Mouse (Mus musculus) adrenal gland, postnatal 4 days (tissue): ENCODE measurements around the gene Gm10570. TPM values are rescaled to one million over a fixed set of nuclear protein-coding genes. Genes with fewer than 3 reads are reported as not detected.

Source experiments
- DNase-seq, 2 experiments: peaks; one replicate each; pipeline ENCODE4 v3.0.0; 2021 to 2022; ENCODE audit warnings: low spot score in 2 of 2, mixed read lengths in 2 of 2
- total RNA-seq, 2 experiments: library from RNA; stranded (reverse); gene quantifications; 2 replicates each; pipeline ENCODE4 v1.2.3; 2021

The Gm10570 gene
- total RNA-seq, 2 experiments from 2014 or later: not detected

DNA sequence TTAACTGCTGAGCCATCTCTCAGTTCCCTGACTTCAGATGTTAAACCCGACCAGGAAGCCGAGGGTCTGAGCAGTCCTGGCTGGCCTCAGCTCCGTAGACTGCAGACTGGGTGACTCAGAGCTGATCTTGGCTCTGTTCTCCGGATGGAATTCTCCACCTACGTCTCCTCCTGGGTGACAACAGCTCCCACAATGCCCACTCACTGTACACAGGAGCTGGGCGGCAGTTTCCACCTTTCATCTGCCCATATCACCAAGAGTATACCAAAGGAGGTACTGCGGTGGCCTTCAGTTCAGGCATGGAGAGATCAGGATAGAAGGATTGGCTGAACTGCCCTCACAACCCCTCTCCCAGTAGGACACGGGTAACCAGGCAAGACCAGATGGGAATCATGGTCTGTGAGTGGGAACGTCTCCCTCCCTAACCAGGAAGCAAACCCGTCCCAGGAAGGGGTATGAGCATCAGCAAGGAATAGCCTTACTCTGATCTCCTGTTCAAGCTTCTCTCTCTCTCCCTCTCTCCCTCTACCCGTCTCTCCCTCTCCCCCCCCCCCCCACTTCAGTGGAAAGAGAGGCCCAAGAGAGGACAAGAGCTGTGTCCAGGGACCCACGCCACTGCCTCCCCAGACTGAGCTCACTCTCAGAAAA, 34.7 kb downstream of the Gm10570 start:
- DNase-seq: no peak

- DNase-seq: no peak
These were observed 37.7 kb downstream of the Gm10570 start for GRCm38 (mm10) chr4:130270611-130271347.

GRCm38 (mm10) chr4:130270089-130270488, 38.4 kb downstream of the Gm10570 start:
- no peak for DNase-seq

DNA sequence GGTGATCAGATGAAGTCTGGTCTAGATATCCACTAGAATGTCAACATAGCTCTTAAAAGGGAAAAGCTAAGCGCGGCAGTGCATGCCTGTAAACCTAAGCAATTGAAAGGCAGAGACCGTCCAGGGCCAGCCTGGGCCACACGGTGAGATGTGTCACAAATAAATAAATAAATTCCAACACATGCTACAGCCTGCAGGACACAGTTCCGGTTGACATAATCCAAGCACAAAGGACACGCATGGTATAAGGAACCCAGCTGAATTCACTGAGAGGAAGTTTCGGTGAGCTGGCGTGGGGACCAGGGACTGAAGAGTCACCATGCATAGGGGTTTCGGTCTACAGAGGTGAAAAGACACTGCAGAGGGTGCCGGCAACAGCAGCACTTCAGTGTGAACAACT, 39.7 kb downstream of the Gm10570 start:
- no peak for DNase-seq

- no peak for DNase-seq
These were observed 41.4 kb downstream of the Gm10570 start for GRCm38 (mm10) chr4:130267069-130267468.

DNA sequence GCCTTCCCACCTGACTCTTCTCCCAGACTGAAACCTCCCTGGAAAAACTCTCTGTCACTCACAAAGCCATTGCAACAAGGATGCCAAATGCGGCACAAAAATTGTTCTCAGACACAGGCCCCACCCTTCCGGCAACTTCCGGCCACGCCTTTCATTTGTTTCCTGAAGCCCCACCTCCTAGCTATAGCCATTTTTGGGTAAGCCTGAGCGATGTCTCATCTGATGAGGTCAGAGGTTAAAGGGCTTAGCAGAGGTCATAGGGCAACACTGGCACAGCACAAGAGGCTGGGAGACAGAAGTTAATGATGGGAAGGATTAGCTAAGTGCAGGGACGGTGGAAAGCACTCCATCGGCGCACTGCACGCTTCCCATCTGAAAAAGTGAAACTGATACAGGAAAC, 41.9 kb downstream of the Gm10570 start:
- DNase-seq: no peak

DNA sequence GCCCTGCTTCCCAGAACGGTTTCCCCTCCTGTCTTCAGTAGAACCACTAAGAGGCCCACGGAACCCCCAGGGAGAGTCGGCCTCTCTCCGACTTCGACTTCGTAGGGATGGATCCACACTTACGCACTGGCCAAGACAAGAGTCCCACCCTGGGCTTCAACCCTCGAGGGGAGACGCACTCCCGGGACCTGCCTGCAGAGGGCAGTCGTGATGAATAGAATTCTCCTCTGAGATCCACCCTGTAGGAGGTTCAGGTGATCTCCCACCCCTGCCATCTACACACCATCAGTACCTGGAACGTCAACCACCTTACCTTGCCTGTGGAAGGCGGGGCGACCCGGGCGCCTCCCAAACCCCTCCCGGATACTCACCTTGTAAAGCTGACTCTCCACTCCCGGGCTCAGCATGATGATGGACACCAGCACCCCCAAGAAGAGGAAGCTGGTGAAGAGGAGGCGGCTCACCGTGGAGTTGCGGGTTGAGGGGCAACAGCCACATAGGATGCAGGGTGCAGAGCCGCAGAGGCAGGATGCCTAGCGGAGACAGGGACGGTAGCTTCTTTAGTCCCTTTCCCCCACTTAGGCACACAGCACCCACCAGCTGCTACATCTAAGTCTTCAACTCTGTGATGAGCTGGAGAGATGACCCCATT, 43.6 kb downstream of the Gm10570 start:
- no peak for DNase-seq

- no peak for DNase-seq
These were observed 44.3 kb downstream of the Gm10570 start for GRCm38 (mm10) chr4:130264131-130264530.

DNA sequence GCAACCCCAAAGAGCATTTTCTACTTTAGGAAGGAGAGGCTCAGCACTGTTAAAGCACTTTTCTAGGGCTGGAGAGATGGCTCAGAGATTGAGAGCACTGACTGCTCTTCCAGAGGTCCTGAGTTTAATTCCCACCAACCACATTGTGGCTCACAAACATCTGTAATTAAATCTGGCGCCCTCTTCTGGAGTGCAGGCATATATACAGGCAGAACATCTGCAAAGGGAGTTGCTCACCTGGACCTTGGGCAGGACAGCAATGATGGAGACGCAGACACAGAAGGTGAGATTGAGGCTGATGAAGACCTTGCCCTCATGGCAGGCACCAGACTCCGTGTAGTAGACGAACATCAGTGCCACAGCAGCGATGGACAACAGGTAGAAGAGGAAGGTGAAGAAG, 48.1 kb downstream of the Gm10570 start:
- DNase-seq: no peak

Other genes starting within 250 kb of the Gm10570 start
- gene Pef1, start 206.1 kb downstream of the Gm10570 start, total RNA-seq: 10 to 100 TPM; 63.6 to 65.1 TPM
- gene Hcrtr1, start 169.3 kb downstream of the Gm10570 start, total RNA-seq: 1 to 10 TPM; 1.2 to 1.8 TPM
- gene Tinagl1, start 133.6 kb downstream of the Gm10570 start, total RNA-seq: 10 to 100 TPM; 70.0 to 74.0 TPM
- gene Gm853, start 86.3 kb downstream of the Gm10570 start, total RNA-seq: not detected
- gene Serinc2, start 29.5 kb downstream of the Gm10570 start, total RNA-seq: 1 to 10 TPM; 2.5 to 4.2 TPM
- 10 to 100 TPM; 27.0 to 37.9 TPM for gene Fabp3, start 79 bp downstream of the Gm10570 start, total RNA-seq
- 10 to 100 TPM; 32.3 to 34.9 TPM for gene Zcchc17, start 51.3 kb upstream of the Gm10570 start, total RNA-seq
- 10 to 100 TPM; 56.5 to 61.0 TPM for gene Snrnp40, start 51.5 kb upstream of the Gm10570 start, total RNA-seq